Mouse (Mus musculus) ES-E14 (cell line): Measurements from ENCODE around the gene Ggcx.
"Not testable (repeated sequence)": the region's sequence is repeated elsewhere in the genome, so short reads cannot be mapped to it uniquely, and the experiment has no call there.

Source experiments
- ZC3H11A ChIP-seq: IDR thresholded peaks from 2 replicates; pipeline ENCODE4 v1.6.1; 2012; ENCODE audit warnings: low read depth, mild to moderate bottlenecking, inconsistent platforms, low read length, borderline replicate concordance
- ZNF384 ChIP-seq: IDR thresholded peaks from 2 replicates; pipeline ENCODE4 v1.6.1; 2012; ENCODE audit warnings: low read depth, low read length, inconsistent platforms

- TF ChIP-seq ZC3H11A, ZNF384: not testable (repeated sequence)
Measured at GRCm38 (mm10) chr6:72462550-72463257, 48.6 kb downstream of the Ggcx start.
